Mouse (Mus musculus): ENCODE measurements around the gene Setd1a.
A peak's percentile ranks its signal among the peaks of the same experiment; 100 is the strongest.
"Not testable (repeated sequence)": the region's sequence is repeated elsewhere in the genome, so short reads cannot be mapped to it uniquely, and the experiment has no call there.

Gene Setd1a

DNA sequence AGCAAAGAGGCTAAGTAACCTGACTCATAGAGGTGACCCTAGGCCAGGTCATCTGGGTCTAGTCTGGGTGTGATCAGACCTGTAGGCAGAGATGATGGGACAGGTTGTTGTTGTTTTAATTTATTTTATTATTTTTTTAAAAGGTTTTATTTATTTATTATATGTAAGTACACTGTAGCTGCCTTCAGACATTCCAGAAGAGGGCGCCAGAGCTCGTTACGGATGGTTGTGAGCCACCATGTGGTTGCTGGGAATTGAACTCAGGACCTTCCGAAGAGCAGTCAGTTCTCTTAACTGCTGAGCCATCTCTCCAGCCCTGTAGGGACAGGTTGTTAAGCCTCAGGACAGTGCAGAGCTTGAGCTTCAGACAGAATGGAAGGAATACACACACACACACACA is 61.4 kb downstream of the Setd1a start:
- DNase-seq (ENCODE audit: low spot score), result not testable (repeated sequence)

DNA sequence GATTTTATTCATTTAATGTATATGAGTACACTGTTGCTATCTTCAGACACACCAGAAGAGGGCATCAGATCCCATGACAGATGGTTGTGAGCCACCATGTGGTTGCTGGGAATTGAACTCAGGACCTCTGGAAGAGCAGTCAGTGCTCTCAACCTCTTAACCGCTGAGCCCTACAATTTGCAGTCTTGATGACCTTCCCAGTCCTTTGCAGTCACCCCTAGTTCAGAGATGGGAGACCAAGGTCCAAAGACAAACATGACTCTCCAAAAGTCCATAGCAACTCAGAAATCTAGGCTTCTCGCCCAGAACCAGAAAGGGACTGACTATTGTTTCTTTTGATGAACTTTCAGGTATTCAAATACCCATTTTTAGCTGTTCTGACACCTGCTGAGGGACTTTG is 63.6 kb downstream of the Setd1a start:
- DNase-seq (ENCODE audit: low spot score), result not testable (repeated sequence)

DNA sequence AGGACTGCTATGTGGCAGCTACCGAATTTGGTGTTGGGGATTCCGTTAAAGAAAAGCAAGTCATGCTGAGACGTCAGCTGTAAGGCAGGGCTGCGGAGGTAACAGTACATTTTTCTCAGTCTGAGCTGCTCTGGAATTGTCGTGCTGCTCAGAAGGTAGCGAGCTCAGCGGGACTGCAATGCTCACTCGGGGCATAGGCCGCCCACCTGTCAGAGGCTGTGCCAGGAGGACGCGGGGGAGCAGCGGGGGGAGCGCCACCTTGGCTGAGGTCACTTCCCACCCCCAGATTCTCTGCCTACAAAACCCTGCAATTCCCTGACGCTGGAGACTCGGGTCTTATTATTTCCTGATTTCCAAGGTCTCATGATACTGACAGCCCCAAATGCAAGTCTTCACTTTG is 64.4 kb downstream of the Setd1a start:
- DNase-seq (ENCODE audit: low spot score), result peak; percentile 65

DNA sequence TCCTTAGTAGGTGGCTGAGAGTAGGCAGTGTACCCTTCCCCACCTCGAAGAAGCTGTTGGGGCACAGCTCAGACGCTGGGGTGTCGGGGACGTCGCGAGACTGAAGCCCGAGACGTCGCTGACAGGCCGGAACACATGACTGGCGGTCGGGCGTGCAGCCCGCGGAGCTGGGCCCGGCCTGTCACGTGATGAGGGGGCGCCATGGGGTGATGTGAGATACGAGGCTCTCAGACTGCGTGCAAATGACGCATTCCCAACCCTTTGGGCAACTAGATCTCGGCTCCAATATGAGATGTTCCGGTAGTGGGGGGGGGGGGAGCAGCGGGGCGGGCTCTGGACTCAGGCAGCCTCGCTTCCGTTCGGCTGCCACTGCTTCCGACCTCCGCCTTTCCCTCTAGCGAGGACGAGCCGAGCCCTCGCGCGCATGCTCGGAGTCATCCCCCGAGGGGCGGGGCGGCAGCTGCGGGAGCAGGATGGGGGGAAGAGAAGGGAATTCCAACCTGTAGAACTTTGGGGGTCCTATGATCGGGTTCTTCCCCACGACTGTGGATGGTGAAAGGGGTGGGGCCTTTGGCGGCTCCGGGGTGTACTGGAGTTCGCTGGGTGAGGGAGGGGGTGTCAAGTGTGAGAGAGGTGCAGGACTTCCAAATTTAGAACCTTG is 65.0 kb downstream of the Setd1a start:
- peak; percentile 96 for DNase-seq (ENCODE audit: low spot score)

DNA sequence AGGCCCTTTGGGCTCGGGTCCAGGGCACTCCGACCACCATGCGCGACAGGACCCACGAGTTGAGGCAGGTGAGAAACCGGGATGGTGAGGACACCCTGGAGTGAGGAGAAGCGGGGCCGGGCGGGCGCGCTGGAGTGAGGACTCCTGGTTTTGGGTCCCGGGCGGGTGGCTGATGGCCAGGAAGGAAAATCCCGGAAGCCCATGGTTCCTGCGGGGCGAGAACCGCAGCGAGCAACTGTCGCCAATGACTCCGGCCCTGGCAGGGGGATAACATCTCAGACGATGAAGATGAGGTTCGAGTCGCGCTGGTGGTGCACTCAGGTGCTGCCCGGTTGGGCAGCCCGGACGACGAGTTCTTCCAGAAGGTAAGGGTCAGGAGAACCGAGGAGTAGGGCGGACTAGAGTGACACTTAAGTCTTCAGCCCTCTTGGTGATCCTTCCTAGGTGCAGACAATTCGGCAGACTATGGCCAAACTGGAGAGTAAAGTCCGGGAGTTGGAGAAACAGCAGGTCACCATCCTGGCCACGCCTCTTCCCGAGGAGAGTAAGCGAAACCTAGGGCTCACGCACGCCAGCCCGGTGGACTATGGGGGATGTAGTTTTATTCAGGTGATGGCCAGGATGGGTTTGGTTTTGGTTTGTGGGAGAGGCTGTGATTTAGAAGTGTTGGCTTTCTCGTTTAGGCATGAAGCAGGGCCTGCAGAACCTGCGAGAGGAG is 65.7 kb downstream of the Setd1a start:
- peak; percentile 84 for DNase-seq (ENCODE audit: low spot score)
